ENCODE assay signal across 37 mouse cellular contexts in genomic region chr17:43628246-43628645, GRCm38 (mm10). TPM values are rescaled to one million over a fixed set of nuclear protein-coding genes. Genes with fewer than 3 reads are reported as not detected.
"Had no signal": no experiment of that assay in that cellular context is flagged by ENCODE, and none has a peak within 500 bp of the region (broad histone marks: within the 10 kb centered on the region; RNA-seq: fewer than 3 reads in every experiment).

No protein-coding gene starts in this region.

- ATAC-seq: liver, embryonic 12.5 days; liver, postnatal 0 days; lung, postnatal 0 days had no signal

- H3K9me3 ChIP-seq: limb, embryonic 10.5 days; limb, embryonic 15.5 days; liver, embryonic 12.5 days; liver, embryonic 13.5 days; liver, embryonic 15.5 days; lung, embryonic 15.5 days; midbrain, embryonic 12.5 days; midbrain, embryonic 15.5 days had no signal

- H3K36me3 ChIP-seq: limb, embryonic 10.5 days; limb, embryonic 12.5 days; limb, embryonic 13.5 days; limb, embryonic 15.5 days; liver, embryonic 12.5 days; liver, embryonic 13.5 days; liver, embryonic 15.5 days; lung, embryonic 15.5 days; midbrain, embryonic 10.5 days; midbrain, embryonic 12.5 days; midbrain, embryonic 13.5 days; midbrain, embryonic 15.5 days had no signal

- H3K4me3 ChIP-seq: limb, embryonic 10.5 days; limb, embryonic 13.5 days; limb, embryonic 15.5 days; liver, embryonic 12.5 days; liver, embryonic 13.5 days; liver, embryonic 15.5 days; lung, embryonic 15.5 days; megakaryocyte, embryonic 14.5 days; midbrain, embryonic 12.5 days; myocyte had no signal

- H3K27ac ChIP-seq: limb, embryonic 10.5 days; limb, embryonic 12.5 days; limb, embryonic 13.5 days; limb, embryonic 15.5 days; liver, embryonic 12.5 days; liver, embryonic 13.5 days; liver, embryonic 14.5 days; liver, embryonic 15.5 days; lung, embryonic 15.5 days; macrophage; midbrain, embryonic 10.5 days; midbrain, embryonic 12.5 days; midbrain, embryonic 13.5 days; midbrain, embryonic 15.5 days had no signal

- H3K9ac ChIP-seq: limb, embryonic 12.5 days; limb, embryonic 13.5 days; limb, embryonic 15.5 days; liver, embryonic 12.5 days; liver, embryonic 13.5 days; liver, embryonic 14.5 days; liver, embryonic 15.5 days; liver, postnatal 0 days; lung, embryonic 14.5 days; lung, embryonic 15.5 days; midbrain, embryonic 12.5 days; midbrain, embryonic 13.5 days; midbrain, embryonic 15.5 days had no signal

- H3K4me2 ChIP-seq: limb, embryonic 13.5 days; liver, embryonic 11.5 days; liver, embryonic 12.5 days; liver, embryonic 13.5 days; liver, embryonic 15.5 days; lung, embryonic 14.5 days; lung, embryonic 15.5 days; midbrain, embryonic 11.5 days; midbrain, embryonic 12.5 days had no signal

- DNase-seq: left cerebral cortex, postnatal 4 days; liver; liver, embryonic 13.5 days; liver, postnatal 0 days; lung, adult 18-20 months; lung, adult 2 months; lung, embryonic 14.5 days; lung, postnatal 10 days; lung, postnatal 14 days; lung, postnatal 36 days; lung, postnatal 4 days; midbrain, embryonic 14.5 days had no signal

RNA-seq across cellular contexts. Expression of gene Tdrd6, which starts 1.9 kb away (rescaled TPM):
- total RNA-seq: liver, adult 2 months; megakaryocyte progenitor cell, adult 5-6 weeks; megakaryocyte, adult 5-6 weeks; megakaryocyte-erythroid progenitor cell, adult 5-6 weeks; monocyte, adult 5-6 weeks had no signal
- polyA plus RNA-seq: limb, embryonic 10.5 days; liver, adult 2 months; liver, embryonic 12.5 days; liver, embryonic 15.5 days; liver, embryonic 16.5 days; liver, postnatal 0 days; lung, embryonic 14.5 days; lung, embryonic 15.5 days; lung, embryonic 16.5 days; macrophage; midbrain, embryonic 11.5 days; midbrain, embryonic 12.5 days had no signal

RNA-seq across cellular contexts. Expression of gene Cyp39a1, which starts 39.0 kb away (rescaled TPM):
- total RNA-seq: megakaryocyte-erythroid progenitor cell, adult 5-6 weeks had no signal
